Mouse (Mus musculus) heart, embryonic 12.5 days (tissue): ENCODE results near the gene Tns3. TPM values are rescaled to one million over a fixed set of nuclear protein-coding genes. Genes with fewer than 3 reads are reported as not detected.

Source experiments
- ATAC-seq: fragments of 200-750 bp; cut with Nextera tagmentation; 2 replicates; pipeline ENCODE4 v1.8.0; 2017; ENCODE audit warnings: moderate TSS enrichment, moderate library complexity; ENCODE audit not compliant: insufficient number of reproducible peaks, low FRiP score
- H3K27ac ChIP-seq: fragments of 300-500 bp; sonication (generic); 2 replicates; pipeline ENCODE4 v1.5.1; 2016; ENCODE audit warnings: mild to moderate bottlenecking, moderate library complexity; ENCODE audit not compliant: poor library complexity, severe bottlenecking
- H3K27me3 ChIP-seq: fragments of 300-500 bp; sonication (generic); replicated peaks from 2 replicates; pipeline ENCODE4 v1.6.1; 2016; ENCODE audit warnings: mild to moderate bottlenecking, moderate library complexity
- H3K36me3 ChIP-seq: fragments of 300-500 bp; sonication (generic); 2 replicates; pipeline ENCODE4 v1.6.1; 2016; ENCODE audit warnings: mild to moderate bottlenecking, moderate library complexity
- H3K4me1 ChIP-seq: fragments of 300-500 bp; sonication (generic); replicated peaks from 2 replicates; pipeline ENCODE4 v1.6.1; 2016; ENCODE audit warnings: mild to moderate bottlenecking
- H3K4me2 ChIP-seq: fragments of 300-500 bp; sonication (generic); 2 replicates; pipeline ENCODE4 v1.6.1; 2016; ENCODE audit warnings: mild to moderate bottlenecking, moderate library complexity
- H3K4me3 ChIP-seq: fragments of 300-500 bp; sonication (generic); 2 replicates; pipeline ENCODE4 v1.5.1; 2016; ENCODE audit warnings: mild to moderate bottlenecking
- H3K9ac ChIP-seq: fragments of 300-500 bp; sonication (generic); 2 replicates; pipeline ENCODE4 v1.6.1; 2016; ENCODE audit warnings: mild to moderate bottlenecking, moderate library complexity
- H3K9me3 ChIP-seq: fragments of 300-500 bp; sonication (generic); replicated peaks from 2 replicates; pipeline ENCODE4 v1.6.1; 2016; ENCODE audit warnings: mild to moderate bottlenecking, moderate library complexity
- WGBS: fragments of 180-500 bp; shearing (Covaris S2); methylation state at CpG from one replicate; pipeline ENCODE4 v1.1.7; 2016; 5-methylcytosine and 5-hydroxymethylcytosine counted together
- polyA plus RNA-seq: library from polyadenylated mRNA; unstranded; fragments of >200 nt; fragmentation: Nextera tagmentation; extraction: Ambion mirVana; gene quantifications from 2 replicates; pipeline ENCODE4 v1.2.1, GENCODE M21; 2016

Tns3 gene
- polyA plus RNA-seq, 1 experiment from 2014 or later, result 16.7 TPM

DNA sequence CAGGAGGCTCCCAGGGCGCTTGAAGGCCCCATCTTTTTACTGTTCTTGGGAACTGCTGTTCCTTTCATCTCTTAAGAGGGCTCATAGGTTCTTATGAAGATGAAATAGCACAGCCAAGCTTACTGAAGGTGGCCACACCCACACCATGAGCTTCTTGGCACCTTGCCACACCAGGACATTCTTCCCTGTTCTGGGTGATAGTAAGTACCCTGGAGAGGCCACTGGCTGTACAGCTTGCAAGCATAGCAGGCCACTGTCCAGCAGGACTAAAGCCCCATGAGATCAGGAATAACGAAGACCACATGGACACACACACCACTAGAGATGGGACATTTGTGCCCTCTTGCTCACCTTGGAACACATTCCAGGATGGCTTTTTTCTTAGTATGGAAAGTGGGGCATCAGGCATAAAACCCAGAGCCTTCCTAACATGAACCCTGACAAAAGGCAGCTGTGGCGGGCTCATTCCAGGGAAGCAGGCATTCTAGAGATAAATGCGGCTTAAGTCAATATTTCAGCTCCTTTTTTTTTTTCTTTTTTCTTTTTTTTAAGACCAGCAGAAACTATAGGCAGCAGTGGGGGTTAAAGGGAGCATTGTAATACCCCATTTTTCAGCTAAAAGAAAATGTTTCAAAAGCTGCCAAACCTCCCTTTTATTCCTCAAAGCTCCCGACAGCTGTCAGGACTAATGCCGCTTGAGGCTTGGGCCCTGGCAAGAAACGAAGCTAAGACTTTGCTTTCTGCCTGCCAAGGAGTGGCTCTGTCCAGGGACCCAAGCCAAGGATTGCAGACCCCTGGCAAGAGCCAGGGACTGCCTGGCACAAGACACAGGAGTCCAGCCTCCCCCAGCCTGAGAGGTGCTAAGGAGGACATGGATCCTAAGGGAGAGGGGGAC is 150.7 kb downstream of the Tns3 start:
- ATAC-seq, result peak; percentile 78
- Histone ChIP-seq H3K4me3 (no peak overlapping the region), H3K9me3 (no peaks in the 10 kb centered on the region), H3K36me3 (peaks cover 11% of the 10 kb centered on the region), H3K4me2 (no peak overlapping the region), H3K27me3 (no peaks in the 10 kb centered on the region; the same call in 1 of the 2 replicates), H3K9ac (no peak overlapping the region), H3K4me1 (peaks cover 17% of the 10 kb centered on the region), H3K27ac (peak overlapping the region; percentile 78)
- 43% methylated on average over 7 of the region's 7 CpGs for WGBS

DNA sequence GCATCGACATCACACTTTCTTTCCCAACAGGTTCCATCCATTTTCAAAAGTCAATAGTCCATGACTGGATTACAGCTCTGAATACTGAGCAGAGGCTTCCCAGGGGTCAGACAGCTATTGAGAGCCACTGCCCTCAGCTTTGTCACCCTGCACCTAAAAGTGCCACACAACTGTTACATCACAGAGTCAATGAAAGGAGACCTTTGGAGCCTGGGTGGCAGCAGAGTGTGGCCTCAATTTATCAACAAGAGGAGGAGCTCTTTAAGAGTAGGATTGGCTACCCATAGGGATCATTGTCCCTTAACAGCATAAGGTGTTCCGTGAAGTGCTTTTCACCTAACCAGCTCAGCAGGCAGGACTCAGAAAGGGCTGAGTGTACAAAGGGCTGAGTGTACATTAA is 154.0 kb downstream of the Tns3 start:
- Histone ChIP-seq H3K27me3 (no peaks in the 10 kb centered on the region; the same call in 1 of the 2 replicates), H3K9me3 (no peaks in the 10 kb centered on the region), H3K36me3 (peaks cover 5% of the 10 kb centered on the region), H3K9ac (no peak overlapping the region), H3K4me2 (no peak overlapping the region), H3K4me1 (peaks cover 17% of the 10 kb centered on the region), H3K27ac (no peak overlapping the region), H3K4me3 (no peak overlapping the region)
- no peak for ATAC-seq
- 86% methylated on average over 2 of the region's 2 CpGs for WGBS

DNA sequence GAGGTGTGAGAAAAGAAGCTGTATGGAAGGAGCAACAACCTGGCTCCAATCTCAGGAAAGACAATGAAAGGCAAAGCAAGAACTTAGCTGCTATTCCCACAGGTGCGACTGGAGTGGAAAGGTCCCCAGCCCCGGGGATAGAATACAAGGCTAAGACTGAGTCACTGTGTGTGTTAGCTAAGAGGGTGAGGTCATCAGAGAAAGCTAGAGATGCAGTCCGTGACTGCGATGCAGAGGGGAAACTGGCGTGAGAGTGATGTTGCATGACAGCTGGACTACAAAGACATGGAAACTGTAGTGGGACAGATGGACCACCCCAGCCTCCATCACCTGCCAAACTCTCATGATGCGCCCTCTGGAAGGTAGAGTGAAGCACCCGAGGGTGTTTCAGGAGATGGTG is 154.7 kb downstream of the Tns3 start:
- peaks cover 17% of the 10 kb centered on the region for H3K4me1 ChIP-seq
- H3K4me2 ChIP-seq, result no peak overlapping the region
- H3K27ac ChIP-seq, result no peak overlapping the region
- 72% methylated on average over 7 of the region's 7 CpGs for WGBS
- H3K9ac ChIP-seq, result no peak overlapping the region
- no peaks in the 10 kb centered on the region for H3K9me3 ChIP-seq
- H3K4me3 ChIP-seq, result no peak overlapping the region
- ATAC-seq, result no peak
- H3K27me3 ChIP-seq, result no peaks in the 10 kb centered on the region; the same call in 1 of the 2 replicates
- peaks cover 5% of the 10 kb centered on the region for H3K36me3 ChIP-seq

DNA sequence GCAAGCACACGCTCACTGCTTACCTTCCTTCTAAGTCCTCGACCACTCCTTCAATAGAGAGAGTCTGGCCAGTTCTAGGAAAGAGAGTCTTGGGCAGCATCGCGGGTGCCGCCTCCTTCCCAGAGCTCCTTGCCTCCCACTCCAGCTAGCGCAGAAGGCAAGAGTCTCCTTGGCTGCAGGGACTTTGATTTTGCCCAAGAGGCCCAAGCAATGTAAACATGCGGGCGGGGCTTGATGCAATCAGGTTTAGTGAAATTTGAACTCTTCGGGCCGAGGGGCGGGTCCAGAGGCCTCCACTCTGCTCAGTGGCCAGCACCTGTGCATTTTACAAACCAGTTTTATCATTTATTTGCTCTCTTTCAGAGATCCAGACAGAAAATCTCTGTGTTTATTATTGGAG is 160.6 kb downstream of the Tns3 start:
- Histone ChIP-seq H3K4me3 (no peak overlapping the region), H3K36me3 (no peaks in the 10 kb centered on the region), H3K4me1 (peaks cover 42% of the 10 kb centered on the region), H3K9ac (no peak overlapping the region), H3K27ac (no peak overlapping the region), H3K4me2 (no peak overlapping the region; the same call in 1 of the 2 replicates), H3K9me3 (no peaks in the 10 kb centered on the region), H3K27me3 (no peaks in the 10 kb centered on the region; the same call in 1 of the 2 replicates)
- no peak for ATAC-seq
- 33% methylated on average over 11 of the region's 11 CpGs for WGBS

DNA sequence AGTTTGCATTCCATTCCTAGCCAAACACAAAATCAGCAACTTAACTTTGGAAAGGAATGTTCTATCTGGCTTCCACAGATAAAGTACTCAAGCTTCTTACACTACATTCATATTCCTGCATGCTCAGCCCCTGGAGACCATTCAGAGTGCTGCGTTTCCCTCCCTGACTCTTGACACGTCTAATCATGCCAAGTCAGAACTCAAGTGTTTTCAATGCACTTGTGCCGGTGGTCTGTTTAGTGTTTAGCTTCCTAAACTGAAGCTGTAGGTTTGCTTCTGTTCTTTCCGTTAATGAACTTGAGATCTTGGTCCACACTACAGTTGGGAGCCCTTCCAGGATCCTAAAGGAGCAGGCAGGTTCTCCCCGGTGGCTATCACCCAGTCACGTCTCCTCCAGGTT is 163.5 kb downstream of the Tns3 start:
- no peak overlapping the region for H3K9ac ChIP-seq
- WGBS, result 16% methylated on average over 6 of the region's 6 CpGs
- no peaks in the 10 kb centered on the region for H3K27me3 ChIP-seq
- no peak overlapping the region for H3K4me3 ChIP-seq
- H3K4me1 ChIP-seq, result peaks cover 61% of the 10 kb centered on the region
- no peaks in the 10 kb centered on the region for H3K9me3 ChIP-seq
- H3K4me2 ChIP-seq, result peak overlapping the region; percentile 43
- peak; percentile 44; the same call in 1 of the 2 replicates for ATAC-seq
- peak overlapping the region; percentile 81 for H3K27ac ChIP-seq
- no peaks in the 10 kb centered on the region for H3K36me3 ChIP-seq

DNA sequence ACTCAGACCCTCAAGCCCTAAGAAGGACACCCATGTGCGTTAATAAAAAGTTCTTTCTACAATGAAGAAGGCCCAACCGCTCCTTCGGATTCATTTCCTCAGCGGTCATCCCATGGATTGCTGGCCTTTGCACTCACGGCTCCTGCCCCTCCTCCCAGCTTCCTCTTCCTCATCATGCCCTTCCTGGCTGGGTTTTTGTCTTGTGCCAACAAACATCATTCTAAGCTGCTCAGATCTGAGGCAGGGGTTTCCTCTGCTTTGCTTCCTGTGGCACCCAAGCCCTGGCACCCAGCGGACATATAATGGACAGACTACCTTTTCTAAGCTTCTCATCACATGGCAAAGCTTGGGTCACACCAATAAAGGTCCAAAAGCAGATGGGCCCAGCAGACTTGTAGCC is 167.2 kb downstream of the Tns3 start:
- peak overlapping the region; percentile 11; the same call in 1 of the 2 replicates for H3K9ac ChIP-seq
- no peaks in the 10 kb centered on the region for H3K27me3 ChIP-seq
- H3K4me1 ChIP-seq, result peaks cover 67% of the 10 kb centered on the region
- H3K9me3 ChIP-seq, result no peaks in the 10 kb centered on the region
- peak overlapping the region; percentile 49; the same call in 1 of the 2 replicates for H3K27ac ChIP-seq
- H3K4me2 ChIP-seq, result no peak overlapping the region
- 75% methylated on average over 6 of the region's 6 CpGs for WGBS
- H3K4me3 ChIP-seq, result no peak overlapping the region
- no peak for ATAC-seq
- H3K36me3 ChIP-seq, result peaks cover 10% of the 10 kb centered on the region

DNA sequence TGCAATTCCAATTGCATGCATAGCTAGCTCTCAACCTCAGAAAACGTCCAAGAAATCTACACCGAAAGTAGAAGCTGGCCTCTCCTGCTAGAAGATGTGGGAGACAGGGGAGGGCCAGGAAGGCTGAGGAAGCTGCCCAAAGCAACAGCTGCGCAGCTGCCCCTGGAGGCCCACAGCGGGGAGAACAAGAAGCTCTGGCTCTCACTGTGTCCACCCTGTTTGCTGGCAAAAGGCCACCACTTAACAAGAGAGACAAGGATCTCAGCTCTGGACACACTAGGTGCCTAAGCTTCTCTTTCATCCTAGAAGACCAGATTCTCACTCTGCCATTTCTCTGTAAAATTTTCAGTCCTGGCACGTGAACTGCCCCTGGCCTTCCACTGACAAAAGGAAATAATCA is 167.6 kb downstream of the Tns3 start:
- peak overlapping the region; percentile 11; the same call in 1 of the 2 replicates for H3K9ac ChIP-seq
- H3K27ac ChIP-seq, result peak overlapping the region; percentile 49
- H3K4me1 ChIP-seq, result peaks cover 62% of the 10 kb centered on the region
- 31% methylated on average over 5 of the region's 5 CpGs for WGBS
- no peaks in the 10 kb centered on the region for H3K27me3 ChIP-seq
- H3K9me3 ChIP-seq, result no peaks in the 10 kb centered on the region
- ATAC-seq, result no peak
- no peak overlapping the region for H3K4me3 ChIP-seq
- peaks cover 14% of the 10 kb centered on the region for H3K36me3 ChIP-seq
- H3K4me2 ChIP-seq, result no peak overlapping the region

DNA sequence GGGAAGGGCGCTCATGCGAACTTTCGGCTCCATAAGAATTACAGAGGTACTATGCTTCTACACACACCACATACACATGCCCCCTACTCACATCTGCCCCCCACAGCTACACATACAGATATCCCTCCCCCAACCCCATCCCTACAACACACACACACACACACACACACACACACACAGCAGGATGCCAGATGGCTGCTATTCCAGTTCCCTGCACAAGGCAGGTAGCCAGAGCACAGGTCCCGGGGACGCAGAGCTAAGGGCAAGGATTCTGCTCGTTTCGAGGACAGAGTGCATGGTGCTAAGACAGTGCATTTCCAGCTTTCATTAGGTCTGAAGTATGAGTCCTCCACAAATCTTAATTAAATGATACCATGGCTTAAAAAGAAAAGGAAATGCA is 168.5 kb downstream of the Tns3 start:
- Histone ChIP-seq H3K4me3 (no peak overlapping the region), H3K27ac (no peak overlapping the region), H3K9me3 (no peaks in the 10 kb centered on the region), H3K9ac (no peak overlapping the region), H3K27me3 (no peaks in the 10 kb centered on the region), H3K4me1 (peaks cover 54% of the 10 kb centered on the region), H3K4me2 (no peak overlapping the region), H3K36me3 (peaks cover 19% of the 10 kb centered on the region)
- ATAC-seq, result no peak
- WGBS, result 81% methylated on average over 7 of the region's 7 CpGs

DNA sequence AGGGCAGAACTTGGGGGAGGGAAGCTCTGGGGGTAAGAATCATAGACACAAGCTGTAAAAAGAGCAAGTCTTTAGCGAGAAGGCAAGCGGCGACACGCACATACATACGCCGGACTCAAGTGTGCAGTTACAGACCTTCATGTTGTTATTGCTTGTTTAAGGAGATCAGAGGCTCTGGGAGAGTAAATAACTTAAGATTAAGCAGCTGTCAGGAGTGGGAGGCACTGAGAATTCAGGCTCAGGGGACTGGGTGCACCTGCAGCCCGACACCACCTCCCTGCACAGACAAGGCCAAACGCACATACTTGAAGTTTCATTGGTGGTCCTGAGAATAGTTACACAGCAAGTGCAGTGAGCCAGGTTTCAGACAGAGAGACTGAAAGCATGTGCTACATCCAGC is 169.3 kb downstream of the Tns3 start:
- Histone ChIP-seq H3K4me1 (peaks cover 46% of the 10 kb centered on the region), H3K4me3 (no peak overlapping the region), H3K27ac (no peak overlapping the region), H3K27me3 (no peaks in the 10 kb centered on the region), H3K4me2 (no peak overlapping the region), H3K9ac (no peak overlapping the region), H3K36me3 (peaks cover 19% of the 10 kb centered on the region), H3K9me3 (no peaks in the 10 kb centered on the region)
- 82% methylated on average over 8 of the region's 8 CpGs for WGBS
- ATAC-seq, result no peak

DNA sequence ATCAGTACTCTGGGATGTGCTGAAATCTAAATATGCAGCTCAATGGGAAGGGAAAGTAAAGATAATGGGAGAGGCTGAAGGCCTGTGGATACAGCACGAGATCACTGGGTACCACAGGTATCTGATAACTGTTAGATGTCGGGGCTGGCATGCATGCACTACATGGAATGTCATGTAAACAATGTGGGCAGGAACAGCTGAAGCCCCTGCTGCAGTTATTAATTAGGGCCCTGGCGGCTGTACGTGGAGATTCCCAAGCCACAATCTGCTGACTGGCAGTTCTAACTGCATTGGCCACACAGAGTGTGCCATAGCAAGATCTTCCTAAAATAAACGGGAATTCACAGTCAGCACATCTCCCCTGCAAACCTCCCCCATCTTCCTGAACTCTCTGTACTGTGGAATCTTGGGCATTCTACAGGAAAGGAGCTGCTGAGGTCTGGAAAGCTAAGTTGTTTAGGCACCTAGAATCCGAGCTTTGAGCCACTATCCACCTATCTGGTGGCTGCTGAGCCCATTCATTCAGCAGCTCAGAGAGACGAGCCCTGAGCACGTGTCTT is 170.3 kb downstream of the Tns3 start:
- Histone ChIP-seq H3K4me1 (peaks cover 44% of the 10 kb centered on the region), H3K27ac (no peak overlapping the region), H3K4me3 (no peak overlapping the region), H3K9ac (no peak overlapping the region), H3K27me3 (no peaks in the 10 kb centered on the region), H3K36me3 (peaks cover 19% of the 10 kb centered on the region), H3K4me2 (no peak overlapping the region), H3K9me3 (no peaks in the 10 kb centered on the region)
- no peak for ATAC-seq
- WGBS, result 41% methylated on average over 8 of the region's 8 CpGs

DNA sequence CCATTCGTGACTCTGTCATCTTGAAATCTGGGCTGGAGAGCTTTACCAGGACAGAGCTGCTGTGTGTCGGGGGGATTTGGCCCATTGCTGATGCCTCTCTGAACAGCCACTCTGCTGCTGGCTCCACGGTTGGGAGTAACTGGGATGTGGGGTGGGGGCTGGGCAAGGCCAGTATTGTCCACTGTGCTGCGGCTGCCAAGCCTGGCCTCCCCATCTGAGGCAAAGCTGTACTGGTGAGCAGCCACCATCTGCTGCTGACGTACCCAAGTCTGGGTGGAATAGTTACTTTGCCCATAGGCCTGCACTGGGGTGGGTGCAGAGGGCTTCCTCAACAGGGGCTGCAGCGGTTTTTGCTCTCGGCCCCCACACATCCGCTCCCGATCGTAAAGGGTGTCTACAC is 172.0 kb downstream of the Tns3 start:
- Histone ChIP-seq H3K27ac (no peak overlapping the region), H3K27me3 (no peaks in the 10 kb centered on the region), H3K9ac (no peak overlapping the region), H3K9me3 (no peaks in the 10 kb centered on the region), H3K4me2 (no peak overlapping the region), H3K36me3 (peaks cover 19% of the 10 kb centered on the region), H3K4me3 (no peak overlapping the region), H3K4me1 (peaks cover 51% of the 10 kb centered on the region)
- WGBS, result 87% methylated on average over 10 of the region's 10 CpGs
- no peak for ATAC-seq
